Mouse (Mus musculus) lung, postnatal 0 days (tissue): ENCODE measurements around the gene Olfr550. TPM values are rescaled to one million over a fixed set of nuclear protein-coding genes. Genes with fewer than 3 reads are reported as not detected.

Source experiments
- ATAC-seq: fragments of 200-750 bp; cut with Nextera tagmentation; 2 replicates; pipeline ENCODE4 v1.8.0; 2017; ENCODE audit warnings: moderate library complexity
- DNase-seq: peaks from one replicate; pipeline ENCODE4 v3.0.0-alpha.2; 2016; ENCODE audit warnings: low spot score
- H3K27ac ChIP-seq: fragments of 300-500 bp; sonication (generic); 2 replicates; pipeline ENCODE4 v1.5.1; 2014; ENCODE audit warnings: antibody characterized with exemption, mild to moderate bottlenecking, low read length, mixed read lengths
- H3K27me3 ChIP-seq: fragments of 300-500 bp; sonication (generic); replicated peaks from 2 replicates; pipeline ENCODE4 v1.6.1; 2014; ENCODE audit warnings: low read length, mixed read lengths; ENCODE audit not compliant: insufficient read depth
- H3K36me3 ChIP-seq: fragments of 300-500 bp; sonication (generic); 2 replicates; pipeline ENCODE4 v1.6.1; 2014; ENCODE audit warnings: low read length, mixed read lengths; ENCODE audit not compliant: insufficient read depth
- H3K4me1 ChIP-seq: fragments of 300-500 bp; sonication (generic); 2 replicates; pipeline ENCODE4 v1.6.1; 2014; ENCODE audit warnings: antibody characterized with exemption, low read depth, low read length, mixed read lengths; ENCODE audit not compliant: insufficient read depth
- H3K4me2 ChIP-seq: fragments of 300-500 bp; sonication (generic); replicated peaks from 2 replicates; pipeline ENCODE4 v1.6.1; 2014; ENCODE audit warnings: low read depth, mild to moderate bottlenecking, low read length, moderate library complexity, mixed read lengths
- H3K4me3 ChIP-seq: fragments of 300-500 bp; sonication (generic); 2 replicates; pipeline ENCODE4 v1.5.1; 2014; ENCODE audit warnings: low read depth, low read length
- H3K9ac ChIP-seq: fragments of 300-500 bp; sonication (generic); replicated peaks from 2 replicates; pipeline ENCODE4 v1.6.1; 2014; ENCODE audit warnings: low read depth, mild to moderate bottlenecking
- H3K9me3 ChIP-seq: fragments of 300-500 bp; sonication (generic); 2 replicates; pipeline ENCODE4 v1.6.1; 2016; ENCODE audit warnings: low read length, mixed read lengths
- CTCF ChIP-seq: IDR thresholded peaks from 2 replicates; pipeline ENCODE4 v1.5.1; 2016; ENCODE audit warnings: antibody characterized with exemption, mild to moderate bottlenecking
- EP300 ChIP-seq: IDR thresholded peaks from 2 replicates; pipeline ENCODE4 v1.6.1; 2016; ENCODE audit warnings: antibody characterized with exemption, mild to moderate bottlenecking, control low read depth
- WGBS: fragments of 180-500 bp; shearing (Covaris S2); extraction: QIAGEN DNeasy Blood & Tissue Kit; methylation state at CpG from one replicate; pipeline ENCODE4 v1.1.7; 2014; 5-methylcytosine and 5-hydroxymethylcytosine counted together
- polyA plus RNA-seq: library from polyadenylated mRNA; unstranded; fragments of >200 nt; fragmentation: Nextera tagmentation; extraction: Ambion mirVana; gene quantifications from 2 replicates; pipeline ENCODE4 v1.2.1, GENCODE M21; 2015

Olfr550 gene
- polyA plus RNA-seq, 1 experiment from 2014 or later: 0.21 TPM

DNA sequence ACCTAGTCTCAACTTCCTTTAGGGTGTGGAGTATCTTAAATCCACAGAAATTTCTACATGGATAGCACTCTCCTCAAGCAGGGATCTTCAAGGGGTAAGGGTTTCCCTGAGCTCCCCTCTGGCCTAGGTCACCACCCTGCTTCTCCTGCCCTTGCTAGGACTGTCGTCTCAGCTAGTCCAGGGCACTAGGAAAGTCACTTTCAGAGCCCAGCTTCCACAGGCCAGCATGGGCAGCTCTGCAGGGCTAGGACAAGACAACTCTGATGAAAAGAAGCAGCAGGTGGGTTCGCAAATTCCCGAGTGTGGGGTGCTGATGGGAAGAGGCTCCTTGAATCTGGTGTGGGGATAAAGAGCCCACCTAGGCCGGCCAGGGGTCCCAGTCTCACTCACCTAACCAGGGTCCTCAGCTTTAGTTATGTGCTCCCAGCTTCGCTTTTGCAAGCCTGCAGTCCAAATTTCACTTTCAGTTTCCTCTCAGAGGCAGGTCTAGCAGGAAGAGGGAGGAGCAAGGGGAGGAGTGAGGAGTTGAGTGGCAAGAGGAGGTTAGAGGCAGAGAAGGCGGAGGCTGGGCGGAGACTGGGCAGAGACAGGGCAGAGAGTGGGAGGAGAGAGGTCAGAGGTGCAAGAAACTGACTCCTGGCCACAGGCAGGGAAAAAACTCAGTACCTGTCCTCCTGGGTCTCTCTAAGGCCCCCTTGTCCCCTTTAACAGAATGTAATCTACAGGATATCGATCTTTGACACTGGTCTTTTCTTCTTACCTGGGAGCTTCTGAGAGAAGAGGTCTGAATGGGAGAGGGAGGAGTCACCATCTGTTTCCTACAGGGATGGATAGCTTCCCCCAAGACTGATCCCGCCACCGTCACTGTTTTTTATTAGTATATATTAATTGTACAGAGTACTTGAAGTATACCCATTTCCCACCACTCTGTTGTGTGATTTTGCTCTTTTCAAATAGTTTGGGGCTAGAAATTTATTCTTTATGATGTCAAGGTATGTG is 5.9 kb upstream of the Olfr550 start, which contains the start of gene Trim21:
TSS of gene Trim21 (minus strand) at position 488 of the 999 bp plus-strand sequence.
- DNase-seq (peak; percentile 97), ATAC-seq (peak; percentile 100)
- Histone ChIP-seq H3K4me2 (peak within 1 kb of the TSS; percentile 67), H3K9ac (peak within 1 kb of the TSS; percentile 59), H3K27ac (peak within 1 kb of the TSS; percentile 60; the same call in 1 of the 2 replicates), H3K4me3 (peak within 1 kb of the TSS; percentile 65), H3K27me3 (no peaks in the 10 kb centered on the region), H3K9me3 (no peaks in the 10 kb centered on the region), H3K4me1 (no peaks in the 10 kb centered on the region; the same call in none of the 2 replicates), H3K36me3 (peaks cover 13% of the 10 kb centered on the region; the same call in 1 of the 2 replicates)
- WGBS: 13% methylated on average over 10 of the region's 10 CpGs
- TF ChIP-seq EP300: no peak
- no peak for TF ChIP-seq CTCF

DNA sequence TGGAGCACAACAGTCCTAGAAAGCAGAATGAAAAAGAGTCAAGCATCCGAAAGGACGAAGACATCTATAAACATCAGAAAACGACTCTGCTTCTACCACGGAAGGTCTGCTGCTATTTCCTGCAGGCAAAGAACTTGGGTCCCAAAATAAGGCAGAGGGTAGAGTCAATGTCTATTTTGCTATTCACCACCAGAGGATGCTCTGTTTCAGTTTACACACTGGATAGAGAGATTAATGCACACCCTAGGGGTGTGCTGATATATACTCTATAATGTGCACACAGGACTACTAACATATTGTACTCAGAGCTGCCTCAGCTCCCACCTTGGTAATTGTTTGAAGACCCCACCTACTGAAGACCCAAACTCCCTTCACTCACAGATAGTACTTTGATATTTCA is 5.0 kb upstream of the Olfr550 start:
- Histone ChIP-seq H3K36me3 (0 out of 2 replicates have a peak, but pooled peaks cover 9% of the 10 kb centered on the region), H3K4me2 (no peak overlapping the region), H3K9me3 (no peaks in the 10 kb centered on the region), H3K27me3 (no peaks in the 10 kb centered on the region), H3K9ac (no peak overlapping the region), H3K27ac (no peak overlapping the region), H3K4me3 (no peak overlapping the region), H3K4me1 (no peaks in the 10 kb centered on the region; the same call in none of the 2 replicates)
- 79% methylated on average over 4 of the region's 4 CpGs for WGBS
- no peak for ATAC-seq
- DNase-seq: no peak
- TF ChIP-seq EP300 (no peak), CTCF (peak; percentile 35)

DNA sequence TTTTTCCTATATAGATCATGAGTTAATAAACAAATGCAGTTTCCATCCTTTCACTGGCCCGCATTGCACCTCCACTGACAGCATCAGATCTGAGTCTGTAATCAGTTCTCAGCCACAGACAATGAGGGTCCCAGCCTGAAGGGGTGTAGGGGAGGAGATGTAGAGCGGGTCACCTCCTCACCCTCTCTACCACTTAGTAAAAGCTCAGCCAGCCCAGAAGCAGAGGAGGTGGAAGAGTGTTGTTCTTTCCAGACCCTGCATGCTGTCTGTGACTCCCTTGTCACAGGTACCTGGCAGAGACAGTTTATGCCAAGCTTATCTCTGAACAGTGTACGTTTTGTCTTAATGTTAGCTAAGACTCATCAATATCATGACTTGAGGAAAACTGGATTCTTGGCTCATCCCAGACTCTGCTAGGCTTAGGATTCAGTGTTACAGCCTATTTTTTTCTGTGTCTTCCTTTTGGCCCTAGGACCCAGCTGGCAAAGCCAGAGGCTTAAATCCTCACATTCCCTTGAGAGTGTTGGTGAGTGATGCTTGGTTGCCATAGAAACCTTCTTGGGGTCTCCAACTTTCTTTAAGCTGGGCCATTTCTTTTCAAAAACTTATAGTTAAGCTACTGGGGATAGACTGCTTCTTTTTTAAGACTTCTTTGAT is 2.1 kb downstream of the Olfr550 start:
- ATAC-seq (no peak), DNase-seq (no peak)
- no peaks in the 10 kb centered on the region for H3K36me3 ChIP-seq
- no peak overlapping the region for H3K27ac ChIP-seq
- 64% methylated on average over 3 of the region's 3 CpGs for WGBS
- no peak for TF ChIP-seq CTCF
- no peak for TF ChIP-seq EP300
- H3K9me3 ChIP-seq: no peaks in the 10 kb centered on the region
- H3K4me2 ChIP-seq: no peak overlapping the region
- H3K27me3 ChIP-seq: no peaks in the 10 kb centered on the region
- H3K9ac ChIP-seq: no peak overlapping the region
- no peaks in the 10 kb centered on the region for H3K4me1 ChIP-seq
- no peak overlapping the region for H3K4me3 ChIP-seq

DNA sequence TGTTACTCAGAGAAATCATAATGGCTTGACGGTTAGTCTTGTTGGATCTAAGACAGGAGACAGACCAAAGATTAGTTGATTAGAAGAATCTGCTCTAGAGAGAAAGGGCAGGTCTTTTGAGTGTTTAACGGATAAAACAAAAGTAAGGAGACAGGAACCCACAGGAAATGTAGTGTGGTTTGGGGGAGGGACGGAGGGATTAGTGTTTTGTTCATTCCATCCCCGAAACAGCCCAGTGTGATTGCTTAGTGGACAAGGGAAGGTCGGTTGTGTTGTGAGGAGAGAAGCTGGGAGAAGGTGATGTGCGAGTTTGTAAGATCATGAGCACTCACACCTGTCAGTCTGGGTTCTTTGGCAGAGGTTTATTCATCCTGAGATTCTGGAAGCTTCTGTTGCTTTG is 4.8 kb downstream of the Olfr550 start:
- WGBS: 55% methylated on average over 6 of the region's 6 CpGs
- Histone ChIP-seq H3K36me3 (no peaks in the 10 kb centered on the region), H3K9ac (no peak overlapping the region), H3K27ac (no peak overlapping the region), H3K4me1 (no peaks in the 10 kb centered on the region), H3K27me3 (no peaks in the 10 kb centered on the region), H3K4me2 (no peak overlapping the region), H3K4me3 (no peak overlapping the region), H3K9me3 (no peaks in the 10 kb centered on the region)
- no peak for TF ChIP-seq CTCF
- no peak for TF ChIP-seq EP300
- ATAC-seq: no peak
- no peak for DNase-seq

DNA sequence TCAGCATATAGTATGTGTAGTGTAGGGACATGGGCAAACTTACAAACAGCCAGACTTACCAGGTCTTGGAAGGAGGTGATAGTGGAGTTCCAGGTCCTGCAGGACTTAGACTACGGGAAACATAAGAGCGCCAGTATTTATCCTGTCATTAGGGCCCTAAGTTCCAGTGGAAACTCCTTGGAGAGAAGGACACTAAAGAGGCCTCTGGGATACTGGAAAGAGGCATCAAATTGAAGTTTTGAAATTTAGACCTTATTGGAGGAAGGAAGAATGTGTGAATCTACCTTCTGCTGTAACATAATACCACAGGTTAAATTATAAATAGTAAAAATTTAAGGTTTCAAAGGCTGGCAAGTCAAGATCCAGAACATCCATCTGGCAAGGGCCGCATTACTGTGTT is 20.5 kb downstream of the Olfr550 start, which contains the start of gene Olfr551:
TSS of gene Olfr551 (minus strand) at position 101 of the 400 bp plus-strand sequence.
- no peak for ATAC-seq
- H3K4me3 ChIP-seq: no peak within 1 kb of the TSS
- H3K27me3 ChIP-seq: no peaks in the 10 kb centered on the region
- no peaks in the 10 kb centered on the region for H3K4me1 ChIP-seq
- H3K27ac ChIP-seq: no peak within 1 kb of the TSS
- H3K9ac ChIP-seq: no peak within 1 kb of the TSS
- no peak for DNase-seq
- H3K36me3 ChIP-seq: no peaks in the 10 kb centered on the region
- TF ChIP-seq EP300 (no peak), CTCF (no peak)
- no peaks in the 10 kb centered on the region for H3K9me3 ChIP-seq
- 89% methylated on average over 3 of the region's 3 CpGs for WGBS
- no peak within 1 kb of the TSS for H3K4me2 ChIP-seq
